Mouse (Mus musculus) E14TG2a.4 (cell line): ENCODE measurements around the gene Aco2.

ENCODE experiments used
- CTCF ChIP-seq: conservative IDR thresholded peaks from 2 replicates; pipeline ENCODE4 v1.5.1; 2014; ENCODE audit warnings: low read length
- POU5F1 ChIP-seq: IDR thresholded peaks from 2 replicates; pipeline ENCODE4 v1.6.1; 2014; ENCODE audit warnings: low read length, borderline replicate concordance

- TF ChIP-seq CTCF (no peak), POU5F1 (no peak)
These were observed 83.3 kb downstream of the Aco2 start for GRCm38 (mm10) chr15:81955414-81955813.
